Mouse (Mus musculus) erythroblast, adult 5-6 weeks (primary cell): Measurements from ENCODE around the gene Mov10l1. TPM values are rescaled to one million over a fixed set of nuclear protein-coding genes. Genes with fewer than 3 reads are reported as not detected.

ENCODE experiments used
- total RNA-seq, 2 experiments: library from RNA; stranded (forward) in 1 of 2; stranded (reverse) in 1 of 2; fragments of 150-400 nt in 1 of 2; fragments of 200-764, 138-1000 nt in 1 of 2; gene quantifications; 2 replicates each; pipeline versions ENCODE4 v1.2.3 to v1.2.4; 2015 to 2017; ENCODE audit warnings: low replicate concordance in 2 of 2

Gene Mov10l1
- total RNA-seq, 2 experiments from 2014 or later = not detected

Other genes starting within 250 kb of the Mov10l1 start
- 11.1 and 13.0 TPM in 2 replicates for gene Brd1, start 248.7 kb upstream of the Mov10l1 start, total RNA-seq (2015; ENCODE audit: low replicate concordance)
- gene Brd1, start 248.7 kb upstream of the Mov10l1 start, total RNA-seq (2017; ENCODE audit: low replicate concordance) = 38.5 and 39.0 TPM in 2 replicates
- 14.8 and 30.1 TPM in 2 replicates for gene Zbed4, start 231.2 kb upstream of the Mov10l1 start, total RNA-seq (2015; ENCODE audit: low replicate concordance)
- gene Zbed4, start 231.2 kb upstream of the Mov10l1 start, total RNA-seq (2017; ENCODE audit: low replicate concordance) = 26.3 and 29.1 TPM in 2 replicates
- 3.7 and 7.7 TPM in 2 replicates for gene Alg12, start 163.6 kb upstream of the Mov10l1 start, total RNA-seq (2015; ENCODE audit: low replicate concordance)
- 0.42 and 0.94 TPM in 2 replicates for gene Alg12, start 163.6 kb upstream of the Mov10l1 start, total RNA-seq (2017; ENCODE audit: low replicate concordance)
- gene Creld2, start 163.3 kb upstream of the Mov10l1 start, total RNA-seq (2015; ENCODE audit: low replicate concordance) = 9.8 and 16.7 TPM in 2 replicates
- 15.5 and 17.6 TPM in 2 replicates for gene Creld2, start 163.3 kb upstream of the Mov10l1 start, total RNA-seq (2017; ENCODE audit: low replicate concordance)
- gene Pim3, start 120.7 kb upstream of the Mov10l1 start, total RNA-seq (2015; ENCODE audit: low replicate concordance) = 1.5 and 3.1 TPM in 2 replicates
- 0.51 and 0.84 TPM in 2 replicates for gene Pim3, start 120.7 kb upstream of the Mov10l1 start, total RNA-seq (2017; ENCODE audit: low replicate concordance)
- not detected in 2 replicates for gene Ttll8, start 28.5 kb upstream of the Mov10l1 start, total RNA-seq (2015; ENCODE audit: low replicate concordance)
- gene Ttll8, start 28.5 kb upstream of the Mov10l1 start, total RNA-seq (2017; ENCODE audit: low replicate concordance) = not detected in 2 replicates
- gene Mlc1, start 3.9 kb upstream of the Mov10l1 start, total RNA-seq (2015; ENCODE audit: low replicate concordance) = not detected in 2 replicates
- gene Mlc1, start 3.9 kb upstream of the Mov10l1 start, total RNA-seq (2017; ENCODE audit: low replicate concordance) = not detected in 2 replicates
- not detected in 2 replicates for gene Panx2, start 76.8 kb downstream of the Mov10l1 start, total RNA-seq (2015; ENCODE audit: low replicate concordance)
- not detected in 2 replicates for gene Panx2, start 76.8 kb downstream of the Mov10l1 start, total RNA-seq (2017; ENCODE audit: low replicate concordance)
- gene Trabd, start 92.2 kb downstream of the Mov10l1 start, total RNA-seq (2015; ENCODE audit: low replicate concordance) = 2.7 and 11.9 TPM in 2 replicates
- gene Trabd, start 92.2 kb downstream of the Mov10l1 start, total RNA-seq (2017; ENCODE audit: low replicate concordance) = 6.3 and 8.3 TPM in 2 replicates
- 3.8 and 8.8 TPM in 2 replicates for gene Selenoo, start 106.2 kb downstream of the Mov10l1 start, total RNA-seq (2015; ENCODE audit: low replicate concordance)
- gene Selenoo, start 106.2 kb downstream of the Mov10l1 start, total RNA-seq (2017; ENCODE audit: low replicate concordance) = 5.9 and 6.0 TPM in 2 replicates
- 7.3 and 13.8 TPM in 2 replicates for gene Tubgcp6, start 140.2 kb downstream of the Mov10l1 start, total RNA-seq (2015; ENCODE audit: low replicate concordance)
- gene Tubgcp6, start 140.2 kb downstream of the Mov10l1 start, total RNA-seq (2017; ENCODE audit: low replicate concordance) = 15.3 and 21.2 TPM in 2 replicates
- 1.5 TPM in 1 of 2 replicates, not detected in the other for gene Hdac10, start 145.8 kb downstream of the Mov10l1 start, total RNA-seq (2015; ENCODE audit: low replicate concordance)
- gene Hdac10, start 145.8 kb downstream of the Mov10l1 start, total RNA-seq (2017; ENCODE audit: low replicate concordance) = 1.7 and 2.5 TPM in 2 replicates
- not detected in 2 replicates for gene Mapk12, start 157.8 kb downstream of the Mov10l1 start, total RNA-seq (2015; ENCODE audit: low replicate concordance)
- gene Mapk12, start 157.8 kb downstream of the Mov10l1 start, total RNA-seq (2017; ENCODE audit: low replicate concordance) = not detected in 2 replicates
- gene Mapk11, start 166.7 kb downstream of the Mov10l1 start, total RNA-seq (2015; ENCODE audit: low replicate concordance) = not detected in 2 replicates
- gene Mapk11, start 166.7 kb downstream of the Mov10l1 start, total RNA-seq (2017; ENCODE audit: low replicate concordance) = 0.17 TPM in 1 of 2 replicates, not detected in the other
- 9.6 and 14.2 TPM in 2 replicates for gene Plxnb2, start 197.9 kb downstream of the Mov10l1 start, total RNA-seq (2015; ENCODE audit: low replicate concordance)
- 4.9 and 6.9 TPM in 2 replicates for gene Plxnb2, start 197.9 kb downstream of the Mov10l1 start, total RNA-seq (2017; ENCODE audit: low replicate concordance)
- not detected in 2 replicates for gene Dennd6b, start 213.6 kb downstream of the Mov10l1 start, total RNA-seq (2015; ENCODE audit: low replicate concordance)
- gene Dennd6b, start 213.6 kb downstream of the Mov10l1 start, total RNA-seq (2017; ENCODE audit: low replicate concordance) = 0.84 and 1.7 TPM in 2 replicates
- gene Ppp6r2, start 228.6 kb downstream of the Mov10l1 start, total RNA-seq (2015; ENCODE audit: low replicate concordance) = 18.1 and 19.6 TPM in 2 replicates
- 26.2 and 47.5 TPM in 2 replicates for gene Ppp6r2, start 228.6 kb downstream of the Mov10l1 start, total RNA-seq (2017; ENCODE audit: low replicate concordance)